Comparison of ENCODE assay signal across 1 mouse cellular context in the genomic region with DNA sequence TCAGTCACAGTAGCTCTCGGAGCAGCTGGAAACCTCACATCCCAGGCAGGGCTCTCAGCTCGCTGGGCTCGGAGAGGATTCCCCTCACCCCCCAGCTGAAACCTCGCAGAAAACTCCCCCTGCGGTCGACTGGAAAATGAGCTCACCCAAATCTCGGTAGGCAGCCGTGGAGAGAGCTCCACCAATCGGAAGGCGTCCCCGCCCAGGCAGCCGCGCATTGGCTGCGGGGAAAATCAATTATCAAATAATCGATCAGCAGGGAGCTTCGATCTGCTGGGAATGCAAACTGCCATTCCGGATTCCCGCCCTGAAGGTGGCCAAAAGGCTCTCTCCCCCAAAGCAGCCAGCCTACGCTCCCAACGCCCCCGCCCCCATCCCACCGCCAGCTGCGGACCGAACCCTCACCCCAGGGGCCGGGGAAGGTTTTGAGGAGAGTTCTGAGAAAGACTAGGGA.
TF ChIP-seq lines count a peak whose summit lies in the region.

No protein-coding gene starts in this region.

TF ChIP-seq in MEL, 35 proteins besides CTCF, POLR2A, EP300 and RAD21 (continued from another document):
- TF ChIP-seq MYC (IDR thresholded peaks at IDR 0.05; ENCODE audit: low read depth, low read length) (no peak), JUND (IDR thresholded peaks at IDR 0.05; ENCODE audit: low read depth, low read length) (no peak), CHD2 (IDR thresholded peaks at IDR 0.05; ENCODE audit: low read length) (peak; percentile 37; the same call in 1 of the 2 replicates), MYB (IDR thresholded peaks at IDR 0.05; ENCODE audit: low read depth, low read length) (no peak), SMC3 (IDR thresholded peaks at IDR 0.05; ENCODE audit: low read depth, low read length) (peak; percentile 37)
